Mouse (Mus musculus): ENCODE measurements around the gene Rnf126. TPM values are rescaled to one million over a fixed set of nuclear protein-coding genes. Genes with fewer than 3 reads are reported as not detected.

Rnf126 gene
- polyA plus RNA-seq, 1 experiment from 2014 or later, result 45.9 TPM

DNA sequence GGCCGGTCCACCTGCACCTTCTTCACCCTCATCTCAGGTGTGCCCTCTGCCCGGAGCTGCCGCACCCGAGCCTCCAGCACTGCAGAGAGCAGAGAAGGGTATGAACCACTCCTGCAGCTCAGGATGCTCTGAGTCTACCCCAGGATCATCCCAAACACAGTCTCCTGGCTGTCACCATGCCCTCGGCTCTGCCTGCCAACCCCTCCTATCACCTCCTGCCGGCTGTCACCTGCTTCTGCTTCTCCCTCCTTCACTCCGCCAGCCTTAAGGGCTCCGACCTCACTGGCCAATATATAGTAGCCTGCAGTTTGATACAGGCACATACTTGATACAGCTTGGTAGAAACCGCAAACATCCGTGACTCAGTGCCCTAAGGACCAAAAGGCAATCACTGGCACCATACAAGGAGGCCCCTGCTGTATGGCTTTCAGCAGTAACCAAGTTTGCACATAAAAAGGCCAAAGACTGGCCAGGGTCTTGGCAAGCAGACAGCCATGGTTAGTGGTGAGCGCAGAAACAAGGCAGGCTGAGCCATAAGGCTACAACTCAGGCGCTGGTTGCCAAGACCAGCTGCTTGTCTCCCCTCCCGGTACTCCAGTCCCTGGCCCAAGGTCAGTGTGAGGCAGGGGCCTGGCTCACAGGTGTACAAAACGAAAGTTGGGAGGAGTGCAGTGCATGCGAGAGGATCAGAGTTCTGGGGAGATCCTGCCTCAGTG lies 22.9 kb downstream of the Rnf126 start:
- Histone ChIP-seq H3K4me1 (ENCODE audit: insufficient read depth, low read depth, low read length) (no peaks in the 10 kb centered on the region; the same call in 1 of the 2 replicates), H3K4me3 (ENCODE audit: low read depth, low read length) (no peak overlapping the region), H3K27me3 (replicated peaks; ENCODE audit: insufficient read depth, low read length) (no peaks in the 10 kb centered on the region), H3K9ac (replicated peaks; ENCODE audit: low read depth) (no peak overlapping the region), H3K27ac (ENCODE audit: low read length) (no peak overlapping the region), H3K36me3 (ENCODE audit: insufficient read depth, low read length) (peaks cover 34% of the 10 kb centered on the region; the same call in 1 of the 2 replicates), H3K4me2 (replicated peaks; ENCODE audit: low read depth, low read length) (no peak overlapping the region), H3K9me3 (ENCODE audit: low read length) (peaks cover 9% of the 10 kb centered on the region)
- TF ChIP-seq CTCF (IDR thresholded peaks at IDR 0.05), result no peak
- TF ChIP-seq EP300 (IDR thresholded peaks at IDR 0.05), result no peak
- ATAC-seq (no peak), DNase-seq (ENCODE audit: low spot score) (no peak)
- 92% methylated on average over 15 of the region's 15 CpGs for whole genome bisulfite sequencing

DNA sequence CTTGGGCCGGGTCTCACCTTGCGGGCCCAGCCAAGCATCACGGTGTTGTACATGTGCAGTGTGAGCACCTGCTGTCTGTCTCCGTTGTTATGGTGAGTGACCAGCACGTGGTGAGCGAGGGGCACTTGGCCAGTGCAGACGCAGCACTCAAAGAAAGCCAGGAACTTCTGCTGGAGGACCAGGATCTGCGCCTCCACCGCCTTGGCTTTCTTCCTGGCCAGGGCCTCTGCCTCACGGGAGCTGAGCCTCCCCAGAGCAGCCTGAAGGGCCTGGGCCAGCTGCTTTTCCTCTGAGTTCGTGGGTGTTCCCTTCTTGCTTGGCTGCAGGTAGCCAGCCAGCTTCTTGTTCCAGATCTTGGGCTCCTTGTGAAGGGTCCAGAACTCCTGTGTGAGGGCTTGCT lies 23.6 kb downstream of the Rnf126 start:
- no peak overlapping the region for H3K4me2 ChIP-seq (replicated peaks; ENCODE audit: low read depth, low read length)
- DNase-seq (ENCODE audit: low spot score) (no peak), ATAC-seq (no peak)
- TF ChIP-seq CTCF (IDR thresholded peaks at IDR 0.05) (no peak), EP300 (IDR thresholded peaks at IDR 0.05) (no peak)
- H3K27ac ChIP-seq (ENCODE audit: low read length), result no peak overlapping the region
- no peaks in the 10 kb centered on the region for H3K27me3 ChIP-seq (replicated peaks; ENCODE audit: insufficient read depth, low read length)
- peaks cover 38% of the 10 kb centered on the region; the same call in 1 of the 2 replicates for H3K36me3 ChIP-seq (ENCODE audit: insufficient read depth, low read length)
- H3K4me1 ChIP-seq (ENCODE audit: insufficient read depth, low read depth, low read length), result no peaks in the 10 kb centered on the region; the same call in 1 of the 2 replicates
- peaks cover 11% of the 10 kb centered on the region for H3K9me3 ChIP-seq (ENCODE audit: low read length)
- H3K9ac ChIP-seq (replicated peaks; ENCODE audit: low read depth), result no peak overlapping the region
- WGBS, result 90% methylated on average over 11 of the region's 11 CpGs
- no peak overlapping the region for H3K4me3 ChIP-seq (ENCODE audit: low read depth, low read length)

DNA sequence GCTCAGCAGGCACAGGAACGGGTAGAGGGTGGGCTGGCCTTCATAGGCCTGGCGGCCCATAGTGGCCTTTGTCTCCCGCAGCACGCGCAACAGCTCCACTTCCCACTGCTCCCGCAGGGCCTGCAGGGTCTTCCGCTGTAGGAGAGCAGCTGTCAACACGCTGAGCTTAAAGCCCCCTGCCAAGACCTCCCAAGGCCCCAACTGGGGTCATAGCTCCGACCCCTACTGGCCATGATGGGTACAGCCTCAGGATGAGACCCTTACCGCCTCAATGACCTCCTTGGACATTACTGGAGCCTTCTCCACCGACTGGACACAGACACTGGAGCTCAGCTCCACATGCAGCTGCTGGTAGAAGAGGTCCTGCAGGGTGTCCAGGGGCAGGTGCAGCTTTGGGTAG lies 25.9 kb downstream of the Rnf126 start:
- Histone ChIP-seq H3K4me1 (ENCODE audit: insufficient read depth, low read depth, low read length) (no peaks in the 10 kb centered on the region), H3K27ac (ENCODE audit: low read length) (no peak overlapping the region), H3K4me3 (ENCODE audit: low read depth, low read length) (no peak overlapping the region), H3K4me2 (replicated peaks; ENCODE audit: low read depth, low read length) (no peak overlapping the region), H3K9ac (replicated peaks; ENCODE audit: low read depth) (no peak overlapping the region), H3K27me3 (replicated peaks; ENCODE audit: insufficient read depth, low read length) (no peaks in the 10 kb centered on the region), H3K36me3 (ENCODE audit: insufficient read depth, low read length) (peaks cover 56% of the 10 kb centered on the region; the same call in 1 of the 2 replicates), H3K9me3 (ENCODE audit: low read length) (peaks cover 11% of the 10 kb centered on the region)
- 0 out of 2 replicates have a peak, but pooled peaks have one; percentile 13 for TF ChIP-seq CTCF (IDR thresholded peaks at IDR 0.05)
- TF ChIP-seq EP300 (IDR thresholded peaks at IDR 0.05), result no peak
- DNase-seq (ENCODE audit: low spot score), result no peak
- 79% methylated on average over 11 of the region's 11 CpGs for WGBS
- ATAC-seq, result no peak

DNA sequence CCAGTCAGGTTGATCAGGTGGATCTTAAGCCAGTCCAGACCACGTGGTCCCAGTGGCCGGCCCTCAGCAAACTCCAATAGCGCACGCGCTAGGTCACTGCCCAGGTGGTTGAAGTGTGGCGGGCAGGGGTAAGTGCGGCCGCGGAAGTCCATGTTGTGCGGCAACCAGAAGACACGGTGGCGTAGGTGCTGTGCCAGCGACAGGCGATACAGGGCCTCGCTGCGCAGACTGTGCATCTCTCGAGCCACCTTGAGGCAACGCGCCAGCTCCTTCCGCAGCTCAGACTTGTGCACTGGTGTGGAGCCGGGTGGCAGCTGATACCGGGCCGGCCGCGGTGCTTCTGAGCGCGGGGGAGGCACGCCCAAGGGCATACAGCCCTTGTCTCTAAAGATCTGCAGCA lies 27.5 kb downstream of the Rnf126 start:
- H3K9ac ChIP-seq (replicated peaks; ENCODE audit: low read depth), result no peak overlapping the region
- H3K4me3 ChIP-seq (ENCODE audit: low read depth, low read length), result no peak overlapping the region
- H3K27me3 ChIP-seq (replicated peaks; ENCODE audit: insufficient read depth, low read length), result no peaks in the 10 kb centered on the region
- peaks cover 56% of the 10 kb centered on the region; the same call in 1 of the 2 replicates for H3K36me3 ChIP-seq (ENCODE audit: insufficient read depth, low read length)
- TF ChIP-seq CTCF (IDR thresholded peaks at IDR 0.05) (no peak), EP300 (IDR thresholded peaks at IDR 0.05) (no peak)
- no peak for DNase-seq (ENCODE audit: low spot score)
- H3K9me3 ChIP-seq (ENCODE audit: low read length), result peaks cover 11% of the 10 kb centered on the region
- 98% methylated on average over 28 of the region's 28 CpGs for WGBS
- H3K4me2 ChIP-seq (replicated peaks; ENCODE audit: low read depth, low read length), result no peak overlapping the region
- no peak overlapping the region for H3K27ac ChIP-seq (ENCODE audit: low read length)
- no peaks in the 10 kb centered on the region for H3K4me1 ChIP-seq (ENCODE audit: insufficient read depth, low read depth, low read length)
- no peak for ATAC-seq

DNA sequence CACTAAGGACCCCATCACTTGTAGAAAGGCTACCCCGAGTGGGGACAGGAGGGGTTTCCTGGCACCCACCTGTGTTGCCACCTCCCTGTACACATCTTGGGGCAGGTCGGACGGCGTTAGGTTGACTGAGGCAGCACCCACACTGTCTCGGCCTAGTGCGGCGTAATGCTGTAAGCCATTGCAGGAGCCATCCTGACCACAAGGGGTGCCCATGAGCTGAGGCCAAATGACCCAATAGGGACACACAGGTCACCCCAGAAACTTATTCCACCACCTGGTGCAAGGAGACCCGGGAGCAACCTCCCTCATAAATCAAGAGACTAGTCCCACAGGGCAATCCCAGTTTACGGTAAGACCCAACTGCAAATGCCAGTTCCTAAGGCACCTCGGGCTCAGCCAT lies 28.5 kb downstream of the Rnf126 start:
- no peak overlapping the region for H3K27ac ChIP-seq (ENCODE audit: low read length)
- H3K27me3 ChIP-seq (replicated peaks; ENCODE audit: insufficient read depth, low read length), result no peaks in the 10 kb centered on the region
- H3K4me1 ChIP-seq (ENCODE audit: insufficient read depth, low read depth, low read length), result no peaks in the 10 kb centered on the region
- H3K36me3 ChIP-seq (ENCODE audit: insufficient read depth, low read length), result peaks cover 56% of the 10 kb centered on the region; the same call in 1 of the 2 replicates
- no peak overlapping the region for H3K9ac ChIP-seq (replicated peaks; ENCODE audit: low read depth)
- 95% methylated on average over 10 of the region's 10 CpGs for WGBS
- H3K4me3 ChIP-seq (ENCODE audit: low read depth, low read length), result no peak overlapping the region
- no peak for ATAC-seq
- H3K4me2 ChIP-seq (replicated peaks; ENCODE audit: low read depth, low read length), result no peak overlapping the region
- no peak for DNase-seq (ENCODE audit: low spot score)
- peaks cover 11% of the 10 kb centered on the region for H3K9me3 ChIP-seq (ENCODE audit: low read length)
- TF ChIP-seq CTCF (IDR thresholded peaks at IDR 0.05) (peak; percentile 59), EP300 (IDR thresholded peaks at IDR 0.05) (no peak)

DNA sequence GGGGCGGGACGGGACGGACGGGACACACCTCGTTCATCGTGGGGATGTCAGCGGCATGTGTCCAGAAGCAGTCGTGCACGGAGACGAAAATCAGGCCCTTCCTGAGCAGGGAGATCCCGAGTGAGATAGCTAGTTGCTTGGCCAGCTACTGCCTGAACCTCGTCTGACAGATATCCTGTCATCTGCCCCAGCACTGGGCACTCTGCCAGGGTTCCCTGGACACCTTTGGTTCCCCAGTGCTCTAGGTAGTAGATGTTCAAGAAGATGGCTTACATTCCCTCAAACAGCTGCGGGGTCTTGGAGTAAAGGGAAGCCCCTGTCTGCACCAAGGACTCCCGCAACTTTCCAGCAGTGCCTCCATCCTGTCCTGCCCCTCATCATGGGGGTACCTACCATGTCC lies 30.0 kb downstream of the Rnf126 start:
- H3K27ac ChIP-seq (ENCODE audit: low read length), result no peak overlapping the region
- ATAC-seq, result no peak
- H3K9me3 ChIP-seq (ENCODE audit: low read length), result peaks cover 11% of the 10 kb centered on the region
- H3K9ac ChIP-seq (replicated peaks; ENCODE audit: low read depth), result no peak overlapping the region
- TF ChIP-seq EP300 (IDR thresholded peaks at IDR 0.05), result no peak
- no peak for TF ChIP-seq CTCF (IDR thresholded peaks at IDR 0.05)
- no peak for DNase-seq (ENCODE audit: low spot score)
- no peaks in the 10 kb centered on the region for H3K4me1 ChIP-seq (ENCODE audit: insufficient read depth, low read depth, low read length)
- H3K36me3 ChIP-seq (ENCODE audit: insufficient read depth, low read length), result peaks cover 50% of the 10 kb centered on the region; the same call in 1 of the 2 replicates
- WGBS, result 67% methylated on average over 13 of the region's 14 CpGs
- no peaks in the 10 kb centered on the region for H3K27me3 ChIP-seq (replicated peaks; ENCODE audit: insufficient read depth, low read length)
- no peak overlapping the region for H3K4me2 ChIP-seq (replicated peaks; ENCODE audit: low read depth, low read length)
- H3K4me3 ChIP-seq (ENCODE audit: low read depth, low read length), result no peak overlapping the region

Measured in lung, postnatal 0 days (tissue).